Mouse (Mus musculus): ENCODE results near the gene Syt2.

The Syt2 gene

GRCm38 (mm10) chr1:134651268-134651850 is 4.9 kb downstream of the Syt2 start:
- DNase-seq: peak; percentile 69 to 72

GRCm38 (mm10) chr1:134651851-134652398 is 5.4 kb downstream of the Syt2 start:
- DNase-seq: peak; percentile 67 to 71

GRCm38 (mm10) chr1:134653603-134654257 is 7.3 kb downstream of the Syt2 start:
- no peak for DNase-seq

- no peak for DNase-seq
Observed at GRCm38 (mm10) chr1:134658841-134659240, 12.4 kb downstream of the Syt2 start.

- no peak for DNase-seq
Observed at GRCm38 (mm10) chr1:134660163-134660562, 13.7 kb downstream of the Syt2 start.

GRCm38 (mm10) chr1:134671234-134672070 is 25.0 kb downstream of the Syt2 start:
- DNase-seq: no peak

- peak in 1 of 2 experiments; percentile 22 for DNase-seq
Observed at GRCm38 (mm10) chr1:134674312-134674711, 27.8 kb downstream of the Syt2 start.

GRCm38 (mm10) chr1:134679445-134679844 is 33.0 kb downstream of the Syt2 start:
- no peak for DNase-seq

- DNase-seq: no peak
Observed at GRCm38 (mm10) chr1:134680617-134681016, 34.1 kb downstream of the Syt2 start.

GRCm38 (mm10) chr1:134682460-134682859 is 36.0 kb downstream of the Syt2 start:
- no peak for DNase-seq

GRCm38 (mm10) chr1:134686834-134687421 is 40.5 kb downstream of the Syt2 start:
- no peak for DNase-seq

GRCm38 (mm10) chr1:134696302-134696701 is 49.8 kb downstream of the Syt2 start:
- DNase-seq: no peak

GRCm38 (mm10) chr1:134697073-134697472 is 50.6 kb downstream of the Syt2 start:
- no peak for DNase-seq

- peak; percentile 67 to 79 for DNase-seq
Observed at GRCm38 (mm10) chr1:134697522-134698250, 51.2 kb downstream of the Syt2 start.

GRCm38 (mm10) chr1:134698486-134698885 is 52.0 kb downstream of the Syt2 start:
- peak; percentile 91 for DNase-seq

GRCm38 (mm10) chr1:134699390-134699789 is 52.9 kb downstream of the Syt2 start:
- peak; percentile 85 to 88 for DNase-seq

GRCm38 (mm10) chr1:134700151-134700550 is 53.7 kb downstream of the Syt2 start:
- DNase-seq: peak in 1 of 2 experiments; percentile 42

- DNase-seq: peak; percentile 56 to 57
Observed at GRCm38 (mm10) chr1:134700634-134701033, 54.2 kb downstream of the Syt2 start.

GRCm38 (mm10) chr1:134701191-134701590 is 54.7 kb downstream of the Syt2 start:
- DNase-seq: peak; percentile 56 to 63

GRCm38 (mm10) chr1:134703232-134703631 is 56.8 kb downstream of the Syt2 start:
- DNase-seq: no peak

GRCm38 (mm10) chr1:134704396-134705306 is 58.2 kb downstream of the Syt2 start:
- peak; percentile 85 to 86 for DNase-seq

All from cerebellum, postnatal 14 days (tissue).